Mouse (Mus musculus) heart, adult 2 months (tissue): ENCODE measurements around the gene L3hypdh.

ENCODE experiments used
- CTCF ChIP-seq: fragments of 200-600 bp; IDR thresholded peaks from 2 replicates; pipeline ENCODE4 v1.8.1; 2022; ENCODE audit warnings: antibody characterized with exemption, mild to moderate bottlenecking, moderate library complexity
- EP300 ChIP-seq: fragments of 200-500 bp; IDR thresholded peaks from 2 replicates; pipeline ENCODE4 v1.6.1; 2011; ENCODE audit warnings: low read depth, low read length, control low read depth; ENCODE audit not compliant: insufficient read depth
- POLR2A ChIP-seq: fragments of 200-500 bp; IDR thresholded peaks from 2 replicates; pipeline ENCODE4 v1.6.1; 2011; ENCODE audit warnings: mild to moderate bottlenecking, low read depth, low read length, control low read depth; ENCODE audit not compliant: insufficient read depth

- TF ChIP-seq EP300 (no peak), CTCF (peak; percentile 95), POLR2A (no peak)
These were observed 37.7 kb downstream of the L3hypdh start for GRCm38 (mm10) chr12:72047513-72047912.
